Mouse (Mus musculus): Measurements from ENCODE around the gene Dnajc22.

- TF ChIP-seq EP300 (IDR thresholded peaks at IDR 0.05) (no peak), CTCF (IDR thresholded peaks at IDR 0.05) (no peak)
Measured at GRCm38 (mm10) chr15:99095356-99095755, 2.4 kb downstream of the Dnajc22 start.
